Mouse (Mus musculus) brain, adult 2 months (tissue): ENCODE measurements around the gene Vgll1.

Source experiments
- DNase-seq: peaks from one replicate; pipeline ENCODE4 v3.0.0; 2011; ENCODE audit warnings: low read depth, low spot score

The Vgll1 gene

DNA sequence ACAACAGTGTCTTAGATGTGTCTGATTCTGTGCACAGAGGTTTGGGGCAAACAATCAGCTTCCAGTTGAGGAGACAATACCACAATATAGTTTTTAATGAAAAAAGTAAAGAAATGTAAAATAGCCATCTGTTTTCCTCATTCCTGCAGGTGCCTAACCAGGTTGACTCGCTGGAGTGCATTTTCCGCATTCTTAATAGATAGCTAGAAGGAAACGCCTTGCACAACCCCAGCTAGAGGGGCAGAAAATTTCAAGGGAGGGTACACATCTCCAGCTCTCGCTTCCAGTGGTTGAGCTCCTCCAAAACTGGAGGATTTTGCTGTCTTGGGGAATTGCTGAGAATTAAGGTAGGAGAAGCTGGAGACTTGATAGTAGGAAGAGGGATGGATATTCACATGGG, at the start of gene Vgll1:
Gene Vgll1 (plus strand): TSS at position 301 of the 400 bp plus-strand sequence.
- no peak for DNase-seq

DNA sequence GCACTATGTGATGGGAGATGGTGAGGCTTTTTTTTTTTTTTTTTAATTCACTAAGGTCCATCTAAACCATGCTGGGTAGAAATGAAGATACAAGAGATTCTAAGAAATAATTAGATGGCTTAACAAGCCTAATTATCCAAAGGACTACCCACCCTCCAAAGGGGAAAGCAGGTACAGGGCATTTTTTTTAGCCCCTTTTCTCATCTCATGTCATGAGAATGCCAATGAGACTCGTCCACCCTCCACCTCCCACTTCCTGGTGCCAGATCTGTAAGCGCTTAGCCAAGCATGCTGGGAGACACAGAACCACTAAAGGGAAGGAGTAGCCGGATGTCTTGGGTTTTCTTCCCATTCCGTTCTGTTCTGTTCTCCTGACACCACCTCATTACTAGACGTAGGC, 45.1 kb upstream of the Vgll1 start, which contains the start of gene Brs3:
Gene Brs3 (plus strand): TSS at position 301 of the 400 bp plus-strand sequence.
- no peak for DNase-seq

GRCm38 (mm10) chrX:57043869-57044268, 44.0 kb upstream of the Vgll1 start:
- DNase-seq = no peak

GRCm38 (mm10) chrX:57052848-57053173, 35.1 kb upstream of the Vgll1 start:
- no peak for DNase-seq

DNA sequence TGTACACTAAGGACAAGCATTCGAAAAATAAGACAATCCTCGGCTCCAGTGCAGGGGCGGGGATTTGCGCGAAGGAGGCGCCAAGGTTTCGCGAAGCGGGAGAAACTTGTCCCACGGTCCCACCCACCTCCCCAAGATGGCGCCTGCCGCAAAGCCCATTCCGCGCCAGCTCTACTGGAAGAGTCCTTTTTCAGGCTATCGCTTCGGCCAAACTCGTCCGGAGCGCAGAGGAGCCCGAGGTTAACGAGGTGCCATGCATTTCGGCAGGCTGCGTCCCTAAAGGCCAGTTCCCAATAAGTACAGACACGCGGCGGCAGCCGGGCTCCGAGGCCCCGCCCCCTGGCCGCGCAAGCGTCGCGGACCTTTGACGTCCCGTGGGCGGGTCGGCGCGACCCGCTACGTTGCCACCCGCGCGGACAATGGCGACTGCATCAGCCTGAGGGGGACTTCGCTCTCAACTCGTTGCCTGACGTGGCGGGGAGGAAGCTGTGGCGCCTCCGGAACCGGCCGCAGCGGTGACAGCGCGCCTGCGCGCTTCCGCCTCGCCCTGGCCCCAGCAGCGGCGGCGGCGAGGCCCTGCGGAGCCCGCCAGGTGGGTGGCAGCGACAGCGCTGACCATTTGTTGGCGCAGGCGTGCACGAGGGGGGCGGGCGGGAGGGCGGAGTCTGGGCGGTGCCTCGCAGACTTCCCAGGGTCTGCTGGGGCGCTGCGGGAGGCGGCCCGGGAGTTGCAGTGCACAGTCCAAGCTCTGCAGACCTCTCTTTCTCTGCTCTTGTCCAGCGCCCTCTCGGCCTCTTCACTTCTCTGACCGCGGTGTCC, 34.5 kb upstream of the Vgll1 start, which contains the start of gene Htatsf1:
Gene Htatsf1 (plus strand): TSS at position 410 of the 819 bp plus-strand sequence.
- peak; percentile 87 for DNase-seq

DNA sequence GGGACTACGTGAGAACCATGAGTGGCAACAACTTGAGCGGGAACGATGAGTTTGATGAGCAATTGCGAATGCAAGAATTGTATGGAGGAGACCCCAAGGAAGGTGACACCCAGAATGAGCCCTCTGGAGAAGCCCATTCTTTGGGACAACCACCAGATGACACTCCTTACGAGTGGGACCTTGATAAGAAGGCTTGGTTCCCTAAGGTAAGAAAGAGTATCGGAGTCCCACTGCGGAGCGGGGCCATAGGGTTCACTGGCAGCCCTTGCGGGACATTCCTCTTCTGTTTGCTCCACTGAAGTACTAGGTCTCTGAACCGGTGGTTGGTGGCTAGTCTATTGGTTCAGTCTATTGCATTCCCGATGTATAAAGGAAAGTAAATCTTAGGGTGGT, 33.9 kb upstream of the Vgll1 start:
- DNase-seq = no peak

DNA sequence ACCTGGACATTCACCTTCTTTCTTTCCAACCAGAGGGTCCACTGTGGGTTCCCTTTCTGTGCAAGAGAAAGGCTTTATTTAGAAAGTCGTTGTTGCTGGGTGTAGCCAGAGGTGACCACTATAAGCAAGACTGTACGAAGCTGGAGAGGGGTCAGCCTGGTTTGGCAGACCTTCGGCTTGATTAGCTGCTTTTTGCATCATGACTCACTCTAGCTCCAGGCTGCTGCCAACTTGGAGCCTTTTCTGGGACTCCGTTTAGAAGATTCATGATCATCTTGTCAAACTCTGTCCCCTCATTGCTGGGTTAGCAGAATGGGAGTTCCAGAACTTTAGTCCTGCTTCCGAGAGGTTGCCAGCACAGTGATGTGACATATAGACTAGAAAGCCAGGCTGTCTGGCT, 6.4 kb upstream of the Vgll1 start:
- no peak for DNase-seq

- no peak for DNase-seq
Measured at GRCm38 (mm10) chrX:57103415-57103814, 15.5 kb downstream of the Vgll1 start.

DNA sequence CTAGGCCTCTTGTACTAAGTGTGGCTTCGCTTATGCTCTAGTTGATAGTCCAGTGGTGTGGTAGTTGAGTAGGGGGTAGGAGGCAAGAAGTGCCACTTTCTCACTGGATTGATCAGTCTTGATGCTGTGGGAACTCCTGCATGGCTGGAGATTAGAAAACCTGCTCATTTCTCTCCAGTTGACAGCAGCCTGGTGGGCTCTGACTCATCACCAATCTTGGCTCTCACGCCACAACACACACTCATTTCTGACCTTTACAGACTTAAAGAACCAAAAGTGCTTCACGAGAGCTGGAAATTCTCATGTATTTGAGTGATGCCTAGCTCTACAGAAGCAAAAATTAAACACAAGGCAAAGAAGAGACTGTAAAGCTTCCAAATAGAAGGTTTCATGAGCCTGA, 19.1 kb downstream of the Vgll1 start:
- peak; percentile 44 for DNase-seq

DNA sequence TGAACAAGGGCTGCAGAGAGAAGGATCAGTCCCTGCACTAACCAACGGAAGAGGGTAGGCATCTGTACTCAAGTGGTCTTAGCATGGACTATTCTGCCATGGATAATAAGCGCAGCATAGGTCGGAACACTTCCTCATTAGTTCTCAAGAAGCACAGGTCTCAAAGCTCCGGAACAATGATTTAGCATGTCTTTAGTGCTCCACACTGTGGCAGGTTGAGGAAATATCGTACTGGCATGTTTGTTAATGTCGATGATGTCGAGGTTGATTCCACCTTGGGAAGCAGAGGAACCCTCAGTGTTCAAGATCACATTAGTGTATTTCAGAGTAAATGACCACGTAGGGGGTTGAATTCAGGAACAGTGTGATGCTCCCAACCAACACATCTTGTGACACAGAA, 30.2 kb downstream of the Vgll1 start:
- peak; percentile 9 for DNase-seq

DNA sequence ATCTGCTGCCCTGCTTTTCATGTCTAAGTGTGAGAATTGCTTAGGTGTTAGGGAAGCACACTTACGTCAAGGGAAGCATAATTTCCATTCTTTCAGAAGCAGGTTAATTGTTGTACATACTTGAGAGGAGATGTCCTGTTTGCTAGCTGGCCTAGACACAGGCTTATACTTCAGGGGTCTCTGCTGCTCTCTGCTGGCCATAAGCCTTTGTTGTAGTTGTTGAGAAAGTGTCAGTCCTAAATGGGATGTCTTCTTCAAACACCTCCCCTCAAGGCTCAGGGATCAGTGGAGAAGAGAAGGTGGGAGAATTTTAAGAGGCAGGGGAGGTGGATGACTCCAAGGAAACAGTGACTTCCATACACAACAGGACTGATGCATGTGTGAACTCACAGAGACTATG, 32.9 kb downstream of the Vgll1 start:
- peak; percentile 15 for DNase-seq

- no peak for DNase-seq
Measured at GRCm38 (mm10) chrX:57130633-57131032, 42.7 kb downstream of the Vgll1 start.

DNA sequence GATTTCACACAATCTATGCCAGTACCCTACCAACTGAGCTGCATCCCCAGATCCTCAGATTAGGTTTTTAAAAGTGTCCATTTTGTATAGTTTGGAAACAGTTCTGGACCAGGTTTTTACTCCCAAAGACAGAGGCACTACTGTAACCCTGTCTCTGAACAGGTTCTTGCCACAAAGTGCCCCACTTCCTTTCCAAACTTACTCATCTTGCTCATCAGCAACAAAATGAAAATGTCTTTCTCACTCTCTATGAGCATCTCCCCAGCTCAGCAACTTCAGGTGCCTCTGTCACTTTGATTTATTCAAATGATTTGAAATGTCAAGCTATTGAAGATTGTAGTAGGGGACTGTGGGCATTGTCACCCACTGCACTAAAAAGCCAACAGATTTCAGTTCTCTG, 49.7 kb downstream of the Vgll1 start:
- DNase-seq = no peak

- no peak for DNase-seq
Measured at GRCm38 (mm10) chrX:57153520-57153919, 65.6 kb downstream of the Vgll1 start.
